Mouse (Mus musculus) heart, embryonic 14.5 days (tissue): ENCODE data around the gene 2010111I01Rik. TPM values are rescaled to one million over a fixed set of nuclear protein-coding genes. Genes with fewer than 3 reads are reported as not detected.
"Not testable (repeated sequence)": the region's sequence is repeated elsewhere in the genome, so short reads cannot be mapped to it uniquely, and the experiment has no call there.

Experiments
- ATAC-seq: fragments of 200-750 bp; cut with Nextera tagmentation; 2 replicates; pipeline ENCODE4 v1.8.0; 2017; ENCODE audit warnings: low read depth, moderate TSS enrichment; ENCODE audit not compliant: insufficient number of reproducible peaks, insufficient read depth, low FRiP score
- H3K27ac ChIP-seq, 2 experiments: fragments of 200-500 bp in 1 of 2; fragments of 300-500 bp in 1 of 2; sonication (generic) in 1 of 2; replicated peaks in 1 of 2; 2 replicates each; pipeline ENCODE4 v1.5.1; 2012 to 2014; ENCODE audit warnings: low read depth in 2 of 2, low read length in 2 of 2, control low read depth in 1 of 2, mild to moderate bottlenecking in 1 of 2, mixed read lengths in 1 of 2; ENCODE audit not compliant: control insufficient read depth in 1 of 2, insufficient read depth in 1 of 2
- H3K27me3 ChIP-seq: fragments of 300-500 bp; sonication (generic); 2 replicates; pipeline ENCODE4 v1.6.1; 2014; ENCODE audit warnings: mild to moderate bottlenecking, low read length, control low read depth; ENCODE audit not compliant: control insufficient read depth, insufficient read depth
- H3K36me3 ChIP-seq: fragments of 300-500 bp; sonication (generic); 2 replicates; pipeline ENCODE4 v1.6.1; 2014; ENCODE audit warnings: mild to moderate bottlenecking, control low read depth, low read length, mixed read lengths; ENCODE audit not compliant: control insufficient read depth, insufficient read depth
- H3K4me1 ChIP-seq, 2 experiments: fragments of 200-500 bp in 1 of 2; fragments of 300-500 bp in 1 of 2; sonication (generic) in 1 of 2; 2 replicates each; pipeline ENCODE4 v1.6.1; 2012 to 2014; ENCODE audit warnings: low read length in 2 of 2, control low read depth in 1 of 2, mixed read lengths in 1 of 2; ENCODE audit not compliant: control insufficient read depth in 2 of 2, insufficient read depth in 2 of 2
- H3K4me2 ChIP-seq: fragments of 300-500 bp; sonication (generic); 2 replicates; pipeline ENCODE4 v1.6.1; 2014; ENCODE audit warnings: mild to moderate bottlenecking, low read length
- H3K4me3 ChIP-seq, 2 experiments: fragments of 200-500 bp in 1 of 2; fragments of 300-500 bp in 1 of 2; sonication (generic) in 1 of 2; 2 replicates each; pipeline ENCODE4 v1.5.1; 2012 to 2014; ENCODE audit warnings: low read length in 2 of 2, mild to moderate bottlenecking in 2 of 2, control low read depth in 1 of 2, low read depth in 1 of 2, moderate library complexity in 1 of 2; ENCODE audit not compliant: control insufficient read depth in 1 of 2, insufficient read depth in 1 of 2
- H3K9ac ChIP-seq: fragments of 300-500 bp; sonication (generic); 2 replicates; pipeline ENCODE4 v1.6.1; 2014; ENCODE audit warnings: mild to moderate bottlenecking, low read length
- H3K9me3 ChIP-seq: fragments of 300-500 bp; sonication (generic); 2 replicates; pipeline ENCODE4 v1.6.1; 2016; ENCODE audit warnings: low read length, control low read depth; ENCODE audit not compliant: control insufficient read depth
- WGBS: fragments of 180-500 bp; shearing (Covaris S2); extraction: QIAGEN DNeasy Blood & Tissue Kit; methylation state at CpG from one replicate; pipeline ENCODE4 v1.1.7; 2014; 5-methylcytosine and 5-hydroxymethylcytosine counted together
- polyA plus RNA-seq: library from polyadenylated mRNA; unstranded; fragments of >200 nt; fragmentation: Nextera tagmentation; extraction: Ambion mirVana; gene quantifications from 2 replicates; pipeline ENCODE4 v1.2.1, GENCODE M21; 2014

2010111I01Rik gene
- polyA plus RNA-seq, 1 experiment from 2014 or later, result 69.5 TPM

GRCm38 (mm10) chr13:62927470-62927869 is 37.2 kb upstream of the 2010111I01Rik start:
- H3K4me3 ChIP-seq, result no peak overlapping the region
- 83% methylated on average over 1 of the region's 1 CpGs for WGBS

GRCm38 (mm10) chr13:62929144-62929543 is 35.5 kb upstream of the 2010111I01Rik start:
- H3K27ac ChIP-seq, H3K4me3 ChIP-seq, H3K27me3 ChIP-seq, H3K9me3 ChIP-seq, H3K9ac ChIP-seq, H3K4me2 ChIP-seq, H3K36me3 ChIP-seq, H3K4me1 ChIP-seq, ATAC-seq: not testable (repeated sequence)
- 93% methylated on average over 3 of the region's 3 CpGs for WGBS

More at GRCm38 (mm10) chr13:62927470-62927869, 37.2 kb upstream of the 2010111I01Rik start:
- Histone ChIP-seq H3K4me2 (no peak overlapping the region), H3K27ac (no peak overlapping the region), H3K9ac (no peak overlapping the region), H3K4me1 (peaks cover 0 to 3% of the 10 kb centered on the region in 2 experiments; a peak in 1 of 4 replicates), H3K27me3 (no peaks in the 10 kb centered on the region), H3K9me3 (no peaks in the 10 kb centered on the region), H3K36me3 (no peaks in the 10 kb centered on the region)
- ATAC-seq, result no peak

- Histone ChIP-seq H3K27me3 (no peaks in the 10 kb centered on the region), H3K9me3 (no peaks in the 10 kb centered on the region), H3K4me1 (no peaks in the 10 kb centered on the region), H3K4me2 (no peak overlapping the region), H3K27ac (no peak overlapping the region), H3K9ac (no peak overlapping the region), H3K4me3 (no peak overlapping the region), H3K36me3 (no peaks in the 10 kb centered on the region)
- WGBS, result 74% methylated on average over 9 of the region's 9 CpGs
- no peak for ATAC-seq
Measured at GRCm38 (mm10) chr13:62929766-62930389, 34.8 kb upstream of the 2010111I01Rik start.

- H3K9ac ChIP-seq, result no peak overlapping the region
- ATAC-seq, result no peak
- 84% methylated on average over 4 of the region's 4 CpGs for WGBS
- no peak overlapping the region for H3K27ac ChIP-seq
- no peaks in the 10 kb centered on the region for H3K4me1 ChIP-seq
- no peaks in the 10 kb centered on the region for H3K36me3 ChIP-seq
- no peak overlapping the region for H3K4me3 ChIP-seq
- no peaks in the 10 kb centered on the region for H3K27me3 ChIP-seq
- H3K9me3 ChIP-seq, result no peaks in the 10 kb centered on the region
- H3K4me2 ChIP-seq, result no peak overlapping the region
Measured at GRCm38 (mm10) chr13:62932452-62932851, 32.2 kb upstream of the 2010111I01Rik start.

GRCm38 (mm10) chr13:62939371-62939770 is 25.3 kb upstream of the 2010111I01Rik start:
- no peaks in the 10 kb centered on the region for H3K36me3 ChIP-seq
- no peaks in the 10 kb centered on the region for H3K27me3 ChIP-seq
- 41% methylated on average over 3 of the region's 3 CpGs for WGBS
- ATAC-seq, result no peak
- no peak overlapping the region for H3K9ac ChIP-seq
- no peak overlapping the region for H3K4me2 ChIP-seq
- no peaks in the 10 kb centered on the region for H3K4me1 ChIP-seq
- H3K4me3 ChIP-seq, result no peak overlapping the region
- no peaks in the 10 kb centered on the region for H3K9me3 ChIP-seq
- H3K27ac ChIP-seq, result no peak overlapping the region

GRCm38 (mm10) chr13:62939797-62940196 is 24.9 kb upstream of the 2010111I01Rik start:
- Histone ChIP-seq H3K4me2 (no peak overlapping the region), H3K27me3 (no peaks in the 10 kb centered on the region), H3K9ac (no peak overlapping the region), H3K9me3 (no peaks in the 10 kb centered on the region), H3K4me1 (no peaks in the 10 kb centered on the region; a peak in 1 of 4 replicates), H3K36me3 (no peaks in the 10 kb centered on the region), H3K27ac (no peak overlapping the region), H3K4me3 (no peak overlapping the region)
- 65% methylated on average over 4 of the region's 4 CpGs for WGBS
- no peak for ATAC-seq

- no peak overlapping the region for H3K4me3 ChIP-seq
- H3K4me2 ChIP-seq, result no peak overlapping the region
- ATAC-seq, result no peak
- no peaks in the 10 kb centered on the region for H3K27me3 ChIP-seq
- H3K27ac ChIP-seq, result no peak overlapping the region
- H3K9me3 ChIP-seq, result no peaks in the 10 kb centered on the region
- no peaks in the 10 kb centered on the region for H3K36me3 ChIP-seq
- no peak overlapping the region for H3K9ac ChIP-seq
- WGBS, result 79% methylated on average over 4 of the region's 4 CpGs
- H3K4me1 ChIP-seq, result peaks cover 0 to 2% of the 10 kb centered on the region in 2 experiments; a peak in 1 of 4 replicates
Measured at GRCm38 (mm10) chr13:62940721-62941120, 24.0 kb upstream of the 2010111I01Rik start.
